Mouse (Mus musculus) gastrocnemius, adult 2 months (tissue): Measurements from ENCODE around the gene Ash1l. TPM values are rescaled to one million over a fixed set of nuclear protein-coding genes. Genes with fewer than 3 reads are reported as not detected.
A peak's percentile ranks its signal among the peaks of the same experiment; 100 is the strongest.
"Not testable (repeated sequence)": the region's sequence is repeated elsewhere in the genome, so short reads cannot be mapped to it uniquely, and the experiment has no call there.

Experiments
- DNase-seq: peaks from one replicate; pipeline ENCODE4 v3.0.0; 2022
- H3K27ac ChIP-seq: fragments of 200-600 bp; 2 replicates; pipeline ENCODE4 v1.8.1; 2022; ENCODE audit warnings: mild to moderate bottlenecking
- H3K4me3 ChIP-seq: fragments of 200-600 bp; 2 replicates; pipeline ENCODE4 v1.8.1; 2022; ENCODE audit warnings: mild to moderate bottlenecking, moderate library complexity
- CTCF ChIP-seq: fragments of 200-600 bp; IDR thresholded peaks from 2 replicates; pipeline ENCODE4 v1.8.1; 2022; ENCODE audit warnings: antibody characterized with exemption, mild to moderate bottlenecking, moderate library complexity
- intact Hi-C: fragments of 180-260 bp; cut with DNase I; formaldehyde crosslinking; loops from one replicate; pipeline ENCODE4 v1.15.1; 2025
- total RNA-seq, 2 experiments: library from RNA; stranded (reverse); gene quantifications; 2 replicates each; pipeline ENCODE4 v1.2.3; 2021

Ash1l gene
- total RNA-seq, 2 experiments from 2014 or later: 34.2 to 35.6 TPM

DNA sequence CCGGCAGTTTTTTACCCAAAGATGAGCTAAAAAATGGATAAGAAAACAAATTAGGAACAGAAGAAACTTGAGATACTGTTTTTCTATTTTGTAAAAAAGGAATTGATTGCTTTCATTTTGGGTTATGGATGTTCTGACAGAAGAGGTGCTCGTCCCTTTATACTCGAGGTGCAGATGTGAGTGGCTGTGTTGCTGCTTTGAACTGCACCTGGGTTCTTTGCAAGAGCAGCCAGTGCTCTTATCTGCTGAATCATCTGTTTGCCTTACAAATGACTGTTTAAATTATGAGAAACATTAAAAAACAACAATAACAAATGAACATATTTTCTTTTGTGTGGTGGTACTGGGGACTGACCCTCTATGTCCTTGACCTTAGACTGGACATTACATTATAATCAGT, 20.9 kb upstream of the Ash1l start:
- no peak for DNase-seq
- Histone ChIP-seq H3K4me3 (no peak overlapping the region), H3K27ac (no peak overlapping the region)
- no peak for TF ChIP-seq CTCF
- intact Hi-C loops: no loop called here

DNA sequence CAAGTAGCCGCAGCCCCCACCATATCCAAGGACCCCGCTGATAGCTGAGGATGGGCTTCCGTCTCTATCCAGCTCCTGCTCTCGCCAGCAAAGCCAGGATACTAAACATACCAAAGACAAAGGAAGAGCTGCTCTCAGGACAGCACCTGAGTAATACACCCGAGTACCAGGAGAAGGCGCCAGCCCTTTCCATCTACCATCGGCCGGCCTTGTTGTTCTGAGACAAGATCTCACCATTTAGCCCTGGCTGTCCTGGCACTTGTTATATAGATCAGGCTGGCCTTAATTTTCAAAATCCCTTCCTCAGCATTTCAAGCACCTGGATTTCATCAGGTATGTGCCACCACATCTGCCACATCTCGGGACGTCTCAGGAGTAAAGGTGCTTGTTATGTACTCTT, 11.4 kb upstream of the Ash1l start:
- no peak for DNase-seq
- Histone ChIP-seq H3K4me3 (no peak overlapping the region), H3K27ac (no peak overlapping the region)
- intact Hi-C loops: loop anchor here (5.0 kb wide), 1 partner anchor 118 kb away; no protein-coding TSS in a partner anchor
- TF ChIP-seq CTCF: no peak

DNA sequence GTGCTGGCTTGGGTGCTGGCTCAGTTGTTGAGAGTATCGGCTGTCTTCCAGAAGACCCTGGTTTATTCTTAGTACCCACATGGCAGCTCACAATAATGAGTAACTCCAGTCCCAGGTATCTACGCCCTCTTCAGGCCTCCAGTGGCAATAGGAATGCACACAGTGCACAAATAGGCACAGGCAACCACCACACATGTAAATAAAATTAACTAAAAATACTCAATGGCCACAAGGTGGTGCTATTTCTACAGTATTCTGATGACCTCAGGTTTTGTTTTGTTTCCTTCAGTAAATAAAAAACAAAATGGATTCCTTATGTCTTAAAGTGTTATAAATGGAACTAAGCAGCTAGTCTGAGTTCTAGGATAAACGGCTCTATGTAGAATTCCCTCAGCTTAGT, 10.7 kb upstream of the Ash1l start:
- peak; percentile 75 for TF ChIP-seq CTCF
- H3K4me3 ChIP-seq: no peak overlapping the region
- peak overlapping the region; percentile 17; the same call in 1 of the 2 replicates for H3K27ac ChIP-seq
- intact Hi-C loops: loop anchor here (5.0 kb wide), 2 partner anchors 93 to 118 kb away; no protein-coding TSS in a partner anchor
- no peak for DNase-seq

DNA sequence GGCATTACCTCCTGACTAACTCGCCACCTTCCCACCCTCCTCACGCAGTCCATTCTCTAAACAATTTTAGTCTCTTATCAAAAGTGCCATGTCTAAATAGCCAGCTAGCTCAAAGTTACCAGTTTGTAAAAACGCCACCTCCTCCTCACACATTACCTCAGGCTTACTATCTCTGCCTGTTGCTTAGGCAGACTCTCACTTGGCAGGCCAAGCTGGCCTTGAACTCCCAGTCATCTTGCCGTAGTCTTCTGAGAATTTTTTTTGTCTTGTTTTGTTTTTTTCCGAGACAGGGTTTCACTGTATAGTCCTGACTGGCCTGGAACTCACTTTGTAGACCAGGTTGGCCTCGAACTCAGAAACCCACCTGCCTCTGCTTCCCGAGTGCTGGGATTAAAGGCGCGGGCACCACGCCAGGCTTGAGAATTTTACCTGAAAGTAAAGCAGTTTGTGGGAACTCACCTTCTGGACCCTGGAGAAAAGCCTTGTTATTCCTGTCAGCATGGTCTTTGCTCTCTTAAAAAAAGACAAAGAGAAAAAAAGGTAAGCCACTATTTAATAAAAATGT, 8.0 kb upstream of the Ash1l start:
- no peak overlapping the region for H3K4me3 ChIP-seq
- intact Hi-C loops: loop anchor here (5.0 kb wide), 1 partner anchor 90 kb away; no protein-coding TSS in a partner anchor
- DNase-seq: no peak
- no peak overlapping the region for H3K27ac ChIP-seq
- no peak for TF ChIP-seq CTCF

DNA sequence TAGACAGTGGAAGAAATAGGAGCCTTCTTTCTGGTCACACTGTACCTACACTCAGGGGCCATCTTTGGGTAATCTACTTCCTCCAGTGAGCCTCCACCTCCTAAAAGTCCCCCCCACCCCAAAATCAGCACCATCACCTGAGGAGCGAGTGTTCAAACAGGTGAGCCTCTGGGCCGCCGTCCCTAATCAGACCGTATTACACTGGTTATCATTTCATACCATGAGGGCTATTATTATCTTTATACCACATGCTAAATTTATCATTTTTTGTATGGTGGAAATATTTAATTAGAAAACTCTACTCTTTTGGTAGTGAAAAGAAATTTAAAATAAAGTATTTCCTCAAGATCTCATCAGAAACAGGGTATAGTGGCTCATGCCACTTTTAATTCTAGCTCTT, 6.3 kb upstream of the Ash1l start:
- no peak for TF ChIP-seq CTCF
- Histone ChIP-seq H3K27ac (no peak overlapping the region), H3K4me3 (no peak overlapping the region)
- DNase-seq: no peak
- intact Hi-C loops: loop anchor here (5.0 kb wide), 1 partner anchor 88 kb away; no protein-coding TSS in a partner anchor

DNA sequence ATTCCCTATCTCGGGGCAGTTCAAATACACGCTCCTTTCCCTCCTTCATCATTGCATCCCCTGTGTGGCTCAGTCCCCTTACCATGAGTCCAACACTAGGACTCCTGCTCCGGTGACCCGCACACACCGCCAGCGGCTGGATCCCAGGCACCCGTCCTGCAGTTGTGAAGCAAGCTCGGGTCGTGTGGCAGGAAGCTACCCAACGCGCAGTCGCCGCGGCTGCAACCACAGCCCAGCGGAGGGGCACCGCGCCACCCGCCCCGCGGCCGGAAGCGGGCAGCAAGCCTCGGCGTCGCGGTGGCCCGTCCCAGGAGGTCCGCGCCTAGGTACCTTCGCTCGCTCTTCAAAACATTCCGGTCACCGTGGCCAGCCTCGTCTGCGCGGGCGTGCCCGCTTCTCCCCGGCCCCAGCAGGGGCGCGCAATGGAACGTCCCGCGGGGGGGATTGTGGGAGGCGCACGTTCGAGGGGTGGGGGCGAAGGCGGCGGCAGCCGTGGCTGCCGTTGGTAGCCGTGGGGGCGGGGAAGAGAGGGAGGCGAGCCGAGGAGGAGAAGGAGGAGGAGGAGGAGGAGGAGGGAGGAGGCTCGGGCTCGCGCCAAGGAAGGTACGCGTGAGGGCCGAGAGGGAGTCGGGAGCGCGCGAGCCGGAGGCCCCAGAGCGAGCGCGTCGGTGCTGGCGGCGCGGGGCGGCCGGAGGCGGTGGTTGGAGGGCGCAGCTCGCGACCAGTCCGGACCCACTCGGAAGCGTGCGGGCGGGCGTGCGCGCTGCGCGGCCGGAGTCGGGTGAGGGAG, 441 bp upstream of the Ash1l start:
- Histone ChIP-seq H3K27ac (peak overlapping the region; percentile 96), H3K4me3 (peak overlapping the region; percentile 79)
- TF ChIP-seq CTCF: no peak
- peak; percentile 97 for DNase-seq
- intact Hi-C loops: loop anchor here (5.0 kb wide), 1 partner anchor 42 kb away; no protein-coding TSS in a partner anchor

DNA sequence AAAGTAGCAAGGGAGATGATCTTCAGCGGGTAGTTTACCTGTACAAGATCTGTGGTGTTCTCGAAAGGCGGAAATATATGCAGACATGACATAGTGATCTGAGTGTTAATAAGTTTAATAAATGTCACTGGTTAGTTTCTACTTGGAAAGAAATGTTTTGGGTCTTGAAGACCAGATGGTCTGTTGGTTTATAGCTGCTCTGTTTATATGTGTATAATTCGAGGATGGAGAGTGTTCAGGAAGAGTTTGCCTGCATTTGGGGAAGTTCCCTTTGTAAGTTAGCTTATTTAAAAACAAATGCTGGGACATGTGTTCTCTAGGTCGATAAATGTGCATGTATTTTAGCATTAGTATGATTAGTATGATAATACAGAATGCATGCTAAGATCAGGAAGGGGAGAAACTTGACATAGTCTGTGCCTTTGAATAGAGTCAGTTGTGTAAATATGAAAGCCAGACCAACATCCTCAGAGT, 942 bp downstream of the Ash1l start:
- DNase-seq: no peak
- Histone ChIP-seq H3K27ac (peak overlapping the region; percentile 96), H3K4me3 (peak overlapping the region; percentile 79)
- TF ChIP-seq CTCF: no peak
- intact Hi-C loops: loop anchor here (5.0 kb wide), 1 partner anchor 41 kb away; no protein-coding TSS in a partner anchor

DNA sequence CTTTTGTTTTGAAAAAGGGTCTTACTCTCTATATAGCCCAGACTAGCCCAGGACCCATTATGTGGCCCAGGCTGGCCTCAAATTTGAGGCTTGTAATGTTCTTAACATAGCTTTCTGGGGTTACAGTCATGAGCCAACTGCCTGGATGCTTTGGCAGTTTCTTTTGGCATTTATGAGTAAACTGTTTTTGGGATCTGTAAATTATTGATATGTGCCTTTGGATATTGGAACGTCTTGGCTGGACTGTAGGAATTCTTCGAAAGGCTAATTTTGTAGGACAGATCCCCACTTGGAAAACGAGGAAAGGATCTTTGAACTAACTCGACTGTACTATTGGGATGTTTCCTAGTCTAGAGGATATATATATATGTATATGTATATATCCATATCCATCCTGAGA, 2.8 kb downstream of the Ash1l start:
- no peak for TF ChIP-seq CTCF
- H3K27ac ChIP-seq: peak overlapping the region; percentile 38; the same call in 1 of the 2 replicates
- no peak for DNase-seq
- intact Hi-C loops: loop anchor here (5.0 kb wide), 1 partner anchor 39 kb away; no protein-coding TSS in a partner anchor
- no peak overlapping the region for H3K4me3 ChIP-seq

DNA sequence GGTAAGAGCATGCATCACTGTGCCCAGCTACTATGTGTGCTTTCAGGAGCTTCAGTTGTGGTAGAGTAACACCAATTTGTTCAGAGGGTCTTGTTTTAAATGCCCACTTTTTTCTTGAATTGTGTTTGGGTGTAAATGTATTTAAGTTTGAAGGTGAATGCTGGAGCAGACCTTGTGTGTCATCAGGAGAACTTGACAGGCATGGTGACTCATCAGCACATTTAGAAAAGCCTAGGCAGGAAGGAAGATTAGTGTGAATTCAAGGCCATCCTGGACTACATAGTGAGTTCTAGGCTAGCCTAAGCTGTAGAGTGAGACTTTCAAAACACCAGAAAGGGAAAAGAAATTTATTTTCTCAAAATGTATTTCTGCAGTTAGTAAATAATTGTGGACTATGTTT, 3.3 kb downstream of the Ash1l start:
- TF ChIP-seq CTCF: no peak
- no peak overlapping the region for H3K4me3 ChIP-seq

DNA sequence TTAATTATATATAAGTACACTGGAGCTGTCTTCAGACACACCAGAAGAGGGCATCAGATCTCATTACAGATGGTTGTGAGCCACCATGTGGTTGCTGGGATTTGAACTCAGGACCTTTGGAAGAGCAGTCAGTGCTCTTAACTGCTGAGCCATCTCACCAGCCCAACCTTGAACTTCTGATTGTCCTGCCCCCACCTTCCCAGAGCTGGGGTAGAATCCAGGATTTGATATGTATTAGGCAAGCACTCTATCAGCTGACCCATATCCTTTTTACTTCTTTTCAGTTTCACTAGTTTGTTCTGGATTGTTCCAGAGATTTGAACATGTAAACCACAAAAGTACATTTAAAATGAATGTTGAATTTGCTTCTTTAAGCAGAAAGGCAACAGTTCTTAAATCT, 12.8 kb downstream of the Ash1l start:
- H3K4me3 ChIP-seq, DNase-seq, H3K27ac ChIP-seq, intact Hi-C loops: not testable (repeated sequence)

More for the DNA sequence above, 3.3 kb downstream of the Ash1l start:
- intact Hi-C loops: loop anchor here (5.0 kb wide), 1 partner anchor 39 kb away; no protein-coding TSS in a partner anchor
- DNase-seq: no peak
- peak overlapping the region; percentile 38; the same call in 1 of the 2 replicates for H3K27ac ChIP-seq

DNA sequence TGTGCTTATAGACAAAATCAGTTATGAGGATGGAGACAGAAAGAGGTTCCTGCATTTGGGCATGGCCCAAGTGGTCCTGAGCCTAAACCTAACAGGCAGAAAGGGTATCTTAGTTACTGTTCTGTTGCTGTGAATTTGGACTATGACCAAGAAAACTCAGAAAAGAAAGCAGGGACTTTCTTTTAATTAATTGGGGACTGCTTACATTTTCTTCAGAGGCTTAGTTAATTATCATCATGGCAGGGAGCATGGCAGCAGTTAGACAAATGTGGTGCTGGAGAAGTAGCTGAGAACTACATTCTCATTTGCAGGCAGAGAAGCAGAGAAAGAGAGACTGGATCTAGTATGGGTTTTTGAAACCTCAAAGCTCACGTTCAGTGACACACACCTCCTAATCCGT, 24.6 kb downstream of the Ash1l start:
- Histone ChIP-seq H3K27ac (no peak overlapping the region), H3K4me3 (no peak overlapping the region)
- no peak for DNase-seq
- no peak for TF ChIP-seq CTCF
- intact Hi-C loops: no loop called here

DNA sequence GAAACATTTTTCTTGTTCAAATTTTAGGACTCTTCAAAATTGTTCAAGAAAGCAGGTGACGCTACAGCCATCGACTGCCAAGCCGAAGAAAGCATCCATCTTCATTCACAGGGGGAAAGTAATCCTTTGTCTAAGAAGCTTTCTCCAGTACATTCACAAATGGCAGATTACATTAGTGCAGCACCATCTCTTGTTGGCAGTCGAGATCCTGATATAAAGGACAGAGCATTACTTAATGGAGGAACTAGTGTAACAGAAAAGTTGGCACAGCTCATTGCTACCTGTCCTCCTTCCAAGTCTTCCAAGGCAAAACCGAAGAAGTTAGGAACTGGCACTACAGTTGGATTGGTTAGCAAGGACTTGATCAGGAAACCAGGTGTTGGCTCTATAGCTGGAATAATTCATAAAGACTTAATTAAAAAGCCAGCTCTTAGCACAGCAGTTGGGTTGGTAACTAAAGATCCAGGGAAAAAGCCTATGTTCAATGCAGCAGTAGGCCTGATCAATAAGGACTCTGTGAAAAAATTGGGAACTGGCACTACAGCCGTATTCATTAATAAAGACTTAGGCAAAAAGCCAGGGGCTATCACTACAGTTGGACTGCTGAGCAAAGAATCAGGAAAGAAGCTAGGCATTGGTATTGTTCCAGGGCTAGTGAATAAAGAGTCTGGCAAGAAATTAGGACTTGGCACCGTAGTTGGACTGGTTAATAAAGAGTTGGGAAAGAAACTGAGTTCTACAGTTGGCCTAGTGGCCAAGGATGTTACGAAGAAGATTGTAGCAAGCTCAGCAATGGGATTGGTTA, 31.0 kb downstream of the Ash1l start:
- no peak overlapping the region for H3K4me3 ChIP-seq
- DNase-seq: no peak
- no peak for TF ChIP-seq CTCF
- intact Hi-C loops: no loop called here
- H3K27ac ChIP-seq: no peak overlapping the region
